Mouse (Mus musculus): ENCODE measurements at regions not wholly inside any gene's neighbourhood (a gene's known extent, or its start where the extent isn't known, plus 50 kb on each side); places are given as distances from the start of the nearest gene placed in this dataset.

DNA sequence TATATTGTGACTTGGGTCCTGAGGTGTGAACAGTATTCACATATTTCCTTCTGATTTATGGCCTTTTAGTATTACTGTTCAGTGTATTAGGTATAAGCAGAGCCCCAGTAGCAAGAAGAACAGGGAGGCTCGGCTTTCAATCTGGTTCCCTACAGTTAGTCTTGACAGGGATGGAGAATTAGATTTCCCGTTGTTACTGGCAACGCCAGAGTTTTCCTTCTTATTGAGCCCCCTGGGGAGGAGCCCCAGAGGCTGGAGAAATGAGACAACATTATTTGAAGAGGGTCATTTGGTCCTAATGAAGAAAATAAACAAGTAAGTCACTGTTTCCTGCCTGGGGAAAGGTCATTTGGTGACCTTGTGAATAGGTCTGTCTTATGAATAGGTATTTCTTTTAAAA lies 285.1 kb upstream of the Pard3b start:
- TF ChIP-seq CTCF (IDR thresholded peaks at IDR 0.05) (no peak), EP300 (IDR thresholded peaks at IDR 0.05) (no peak)

Data from lung, postnatal 0 days (tissue).